Mouse (Mus musculus): ENCODE data around the gene Sp3. TPM values are rescaled to one million over a fixed set of nuclear protein-coding genes. Genes with fewer than 3 reads are reported as not detected.
"Not testable (repeated sequence)": the region's sequence is repeated elsewhere in the genome, so short reads cannot be mapped to it uniquely, and the experiment has no call there.

Gene Sp3
- polyA plus RNA-seq (2015; fragmentation: Nextera tagmentation; extraction: Ambion mirVana), result 30.9 and 33.3 TPM in 2 replicates

GRCm38 (mm10) chr2:72980337-72981074, at the start of gene Sp3:
Sp3 (minus strand) TSS chr2:72980446.
- peak; percentile 75 for ATAC-seq (ENCODE audit: low read depth)
- WGBS (ENCODE audit: insufficient replicate concordance), result under 1% methylated on average over 64 of the region's 64 CpGs
- H3K27ac ChIP-seq (ENCODE audit: low read length), result peak within 1 kb of the TSS; percentile 100

GRCm38 (mm10) chr2:73029846-73030245, 49.6 kb upstream of the Sp3 start:
- H3K4me1 ChIP-seq (ENCODE audit: control insufficient read depth, low read depth, low read length), result peaks cover 13% of the 10 kb centered on the region
- no peak overlapping the region for H3K4me2 ChIP-seq (ENCODE audit: low read depth, low read length)
- no peak overlapping the region for H3K4me3 ChIP-seq (ENCODE audit: low read depth, low read length)
- H3K27ac ChIP-seq (ENCODE audit: low read length), result no peak overlapping the region
- no peaks in the 10 kb centered on the region; the same call in 1 of the 2 replicates for H3K9me3 ChIP-seq (replicated peaks; ENCODE audit: control insufficient read depth, low read length)
- H3K36me3 ChIP-seq (ENCODE audit: control insufficient read depth, insufficient read depth), result no peaks in the 10 kb centered on the region
- H3K9ac ChIP-seq (ENCODE audit: low read depth, low read length), result no peak overlapping the region
- WGBS (ENCODE audit: insufficient replicate concordance), result 76% methylated on average over 3 of the region's 3 CpGs
- ATAC-seq (ENCODE audit: low read depth), result no peak
- H3K27me3 ChIP-seq (ENCODE audit: control insufficient read depth, insufficient read depth, low read depth, low read length), result no peaks in the 10 kb centered on the region

More at GRCm38 (mm10) chr2:72980337-72981074, at the start of gene Sp3:
- Histone ChIP-seq H3K4me3 (ENCODE audit: low read depth, low read length) (peak within 1 kb of the TSS; percentile 100), H3K4me1 (ENCODE audit: control insufficient read depth, low read depth, low read length) (peaks cover 22% of the 10 kb centered on the region), H3K4me2 (ENCODE audit: low read depth, low read length) (peak within 1 kb of the TSS; percentile 77), H3K27me3 (ENCODE audit: control insufficient read depth, insufficient read depth, low read depth, low read length) (no peaks in the 10 kb centered on the region), H3K36me3 (ENCODE audit: control insufficient read depth, insufficient read depth) (peaks cover 5% of the 10 kb centered on the region; the same call in 1 of the 2 replicates), H3K9ac (ENCODE audit: low read depth, low read length) (peak within 1 kb of the TSS; percentile 100), H3K9me3 (replicated peaks; ENCODE audit: control insufficient read depth, low read length) (no peaks in the 10 kb centered on the region)

GRCm38 (mm10) chr2:73028019-73028418, 47.8 kb upstream of the Sp3 start:
- ATAC-seq (ENCODE audit: low read depth), result 0 out of 2 replicates have a peak, but pooled peaks have one; percentile 15
- H3K27me3 ChIP-seq (ENCODE audit: control insufficient read depth, insufficient read depth, low read depth, low read length), result no peaks in the 10 kb centered on the region
- H3K9me3 ChIP-seq (replicated peaks; ENCODE audit: control insufficient read depth, low read length), result no peaks in the 10 kb centered on the region; the same call in 1 of the 2 replicates
- H3K4me3 ChIP-seq (ENCODE audit: low read depth, low read length), result no peak overlapping the region
- peaks cover 21% of the 10 kb centered on the region for H3K4me1 ChIP-seq (ENCODE audit: control insufficient read depth, low read depth, low read length)
- WGBS (ENCODE audit: insufficient replicate concordance), result 18% methylated on average over 3 of the region's 3 CpGs
- no peaks in the 10 kb centered on the region for H3K36me3 ChIP-seq (ENCODE audit: control insufficient read depth, insufficient read depth)
- 0 out of 2 replicates have a peak overlapping the region, but pooled peaks have one; percentile 2 for H3K27ac ChIP-seq (ENCODE audit: low read length)
- H3K4me2 ChIP-seq (ENCODE audit: low read depth, low read length), result no peak overlapping the region
- no peak overlapping the region for H3K9ac ChIP-seq (ENCODE audit: low read depth, low read length)

GRCm38 (mm10) chr2:73027126-73027525, 46.9 kb upstream of the Sp3 start:
- Histone ChIP-seq H3K36me3 (ENCODE audit: control insufficient read depth, insufficient read depth) (no peaks in the 10 kb centered on the region), H3K4me3 (ENCODE audit: low read depth, low read length) (no peak overlapping the region), H3K27me3 (ENCODE audit: control insufficient read depth, insufficient read depth, low read depth, low read length) (no peaks in the 10 kb centered on the region), H3K4me2 (ENCODE audit: low read depth, low read length) (no peak overlapping the region), H3K9ac (ENCODE audit: low read depth, low read length) (no peak overlapping the region), H3K27ac (ENCODE audit: low read length) (no peak overlapping the region), H3K4me1 (ENCODE audit: control insufficient read depth, low read depth, low read length) (peaks cover 27% of the 10 kb centered on the region), H3K9me3 (replicated peaks; ENCODE audit: control insufficient read depth, low read length) (no peaks in the 10 kb centered on the region; the same call in 1 of the 2 replicates)
- WGBS (ENCODE audit: insufficient replicate concordance), result 75% methylated on average over 3 of the region's 3 CpGs
- no peak for ATAC-seq (ENCODE audit: low read depth)

GRCm38 (mm10) chr2:73023803-73024202, 43.6 kb upstream of the Sp3 start:
- Histone ChIP-seq H3K4me2 (ENCODE audit: low read depth, low read length) (peak overlapping the region; percentile 58), H3K4me3 (ENCODE audit: low read depth, low read length) (peak overlapping the region; percentile 21), H3K4me1 (ENCODE audit: control insufficient read depth, low read depth, low read length) (peaks cover 46% of the 10 kb centered on the region), H3K27me3 (ENCODE audit: control insufficient read depth, insufficient read depth, low read depth, low read length) (no peaks in the 10 kb centered on the region), H3K9ac (ENCODE audit: low read depth, low read length) (peak overlapping the region; percentile 52), H3K36me3 (ENCODE audit: control insufficient read depth, insufficient read depth) (no peaks in the 10 kb centered on the region), H3K9me3 (replicated peaks; ENCODE audit: control insufficient read depth, low read length) (no peaks in the 10 kb centered on the region), H3K27ac (ENCODE audit: low read length) (peak overlapping the region; percentile 97)
- WGBS (ENCODE audit: insufficient replicate concordance), result 26% methylated on average over 6 of the region's 6 CpGs
- peak; percentile 97 for ATAC-seq (ENCODE audit: low read depth)

- Histone ChIP-seq H3K9me3 (replicated peaks; ENCODE audit: control insufficient read depth, low read length) (no peaks in the 10 kb centered on the region), H3K36me3 (ENCODE audit: control insufficient read depth, insufficient read depth) (no peaks in the 10 kb centered on the region), H3K27ac (ENCODE audit: low read length) (peak overlapping the region; percentile 52), H3K4me1 (ENCODE audit: control insufficient read depth, low read depth, low read length) (peaks cover 36% of the 10 kb centered on the region), H3K9ac (ENCODE audit: low read depth, low read length) (no peak overlapping the region), H3K4me3 (ENCODE audit: low read depth, low read length) (no peak overlapping the region), H3K27me3 (ENCODE audit: control insufficient read depth, insufficient read depth, low read depth, low read length) (no peaks in the 10 kb centered on the region), H3K4me2 (ENCODE audit: low read depth, low read length) (peak overlapping the region; percentile 29)
- peak; percentile 55 for ATAC-seq (ENCODE audit: low read depth)
- WGBS (ENCODE audit: insufficient replicate concordance), result 28% methylated on average over 6 of the region's 6 CpGs
These were observed 40.8 kb upstream of the Sp3 start for GRCm38 (mm10) chr2:73021046-73021445.

- no peak overlapping the region for H3K4me3 ChIP-seq (ENCODE audit: low read depth, low read length)
- H3K9ac ChIP-seq (ENCODE audit: low read depth, low read length), result no peak overlapping the region
- no peaks in the 10 kb centered on the region for H3K9me3 ChIP-seq (replicated peaks; ENCODE audit: control insufficient read depth, low read length)
- 58% methylated on average over 9 of the region's 9 CpGs for WGBS (ENCODE audit: insufficient replicate concordance)
- H3K4me1 ChIP-seq (ENCODE audit: control insufficient read depth, low read depth, low read length), result peaks cover 33% of the 10 kb centered on the region
- no peak overlapping the region for H3K27ac ChIP-seq (ENCODE audit: low read length)
- H3K27me3 ChIP-seq (ENCODE audit: control insufficient read depth, insufficient read depth, low read depth, low read length), result no peaks in the 10 kb centered on the region
- no peak overlapping the region for H3K4me2 ChIP-seq (ENCODE audit: low read depth, low read length)
- ATAC-seq (ENCODE audit: low read depth), result no peak
- no peaks in the 10 kb centered on the region for H3K36me3 ChIP-seq (ENCODE audit: control insufficient read depth, insufficient read depth)
These were observed 39.3 kb upstream of the Sp3 start for GRCm38 (mm10) chr2:73019371-73020146.

GRCm38 (mm10) chr2:73014063-73014462, 33.8 kb upstream of the Sp3 start:
- H3K4me1 ChIP-seq (ENCODE audit: control insufficient read depth, low read depth, low read length); H3K9ac ChIP-seq (ENCODE audit: low read depth, low read length); H3K36me3 ChIP-seq (ENCODE audit: control insufficient read depth, insufficient read depth); H3K27me3 ChIP-seq (ENCODE audit: control insufficient read depth, insufficient read depth, low read depth, low read length); H3K4me2 ChIP-seq (ENCODE audit: low read depth, low read length); H3K4me3 ChIP-seq (ENCODE audit: low read depth, low read length); ATAC-seq (ENCODE audit: low read depth); H3K9me3 ChIP-seq (replicated peaks; ENCODE audit: control insufficient read depth, low read length); H3K27ac ChIP-seq (ENCODE audit: low read length): not testable (repeated sequence)
- 42% methylated on average over 9 of the region's 9 CpGs for WGBS (ENCODE audit: insufficient replicate concordance)

Data from liver, embryonic 16.5 days (tissue).